Mouse (Mus musculus): ENCODE measurements around the gene Ptx4. TPM values are rescaled to one million over a fixed set of nuclear protein-coding genes. Genes with fewer than 3 reads are reported as not detected.
A peak's percentile ranks its signal among the peaks of the same experiment; 100 is the strongest.

The Ptx4 gene
- polyA plus RNA-seq, 1 experiment from 2014 or later: not detected

- H3K27me3 ChIP-seq (replicated peaks; ENCODE audit: control insufficient read depth, insufficient read depth, low read length): no peaks in the 10 kb centered on the region
- ATAC-seq (replicated peaks; ENCODE audit: low FRiP score, low TSS enrichment, low read depth) (no peak), DNase-seq (ENCODE audit: low spot score) (no peak)
- H3K4me3 ChIP-seq (ENCODE audit: low read depth, low read length): no peak overlapping the region
- peaks cover 39% of the 10 kb centered on the region for H3K4me1 ChIP-seq (replicated peaks; ENCODE audit: control insufficient read depth, insufficient read depth, low read length)
- peak overlapping the region; percentile 98 for H3K27ac ChIP-seq (ENCODE audit: low read depth)
- H3K36me3 ChIP-seq (ENCODE audit: control insufficient read depth, insufficient read depth, low read length): peaks cover 13% of the 10 kb centered on the region; the same call in 1 of the 2 replicates
- whole genome bisulfite sequencing: 79% methylated on average over 13 of the region's 13 CpGs
- no peak overlapping the region for H3K9ac ChIP-seq (ENCODE audit: low read length)
- H3K9me3 ChIP-seq (ENCODE audit: control insufficient read depth, low read length): no peaks in the 10 kb centered on the region
- no peak overlapping the region for H3K4me2 ChIP-seq (ENCODE audit: low read length)
These were observed 35.6 kb upstream of the Ptx4 start for GRCm38 (mm10) chr17:25084835-25085385.

DNA sequence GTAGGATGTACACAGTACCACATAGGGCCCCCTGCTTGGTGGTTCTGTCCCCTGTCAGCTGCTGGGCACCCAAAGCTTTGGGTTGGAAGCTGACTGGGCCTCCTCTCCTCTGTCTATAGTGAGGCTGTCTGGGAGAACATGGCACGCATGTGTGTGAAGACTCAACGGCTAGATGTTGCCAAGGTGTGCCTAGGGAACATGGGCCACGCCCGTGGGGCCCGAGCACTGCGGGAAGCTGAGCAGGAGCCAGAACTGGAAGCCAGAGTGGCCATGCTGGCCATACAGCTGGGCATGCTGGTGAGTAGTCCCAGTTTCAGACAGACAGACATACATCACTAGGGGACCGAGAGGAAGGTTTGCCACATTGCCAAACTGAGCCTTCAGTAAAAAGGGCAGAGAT, 33.8 kb upstream of the Ptx4 start:
- H3K9ac ChIP-seq (ENCODE audit: low read length): no peak overlapping the region
- H3K4me1 ChIP-seq (replicated peaks; ENCODE audit: control insufficient read depth, insufficient read depth, low read length): peaks cover 26% of the 10 kb centered on the region
- H3K4me2 ChIP-seq (ENCODE audit: low read length): no peak overlapping the region
- no peak for DNase-seq (ENCODE audit: low spot score)
- 84% methylated on average over 7 of the region's 7 CpGs for WGBS
- no peak for ATAC-seq (replicated peaks; ENCODE audit: low FRiP score, low TSS enrichment, low read depth)
- no peak overlapping the region for H3K27ac ChIP-seq (ENCODE audit: low read depth)
- no peaks in the 10 kb centered on the region for H3K27me3 ChIP-seq (replicated peaks; ENCODE audit: control insufficient read depth, insufficient read depth, low read length)
- no peak overlapping the region for H3K4me3 ChIP-seq (ENCODE audit: low read depth, low read length)
- H3K9me3 ChIP-seq (ENCODE audit: control insufficient read depth, low read length): no peaks in the 10 kb centered on the region
- H3K36me3 ChIP-seq (ENCODE audit: control insufficient read depth, insufficient read depth, low read length): peaks cover 17% of the 10 kb centered on the region; the same call in 1 of the 2 replicates

DNA sequence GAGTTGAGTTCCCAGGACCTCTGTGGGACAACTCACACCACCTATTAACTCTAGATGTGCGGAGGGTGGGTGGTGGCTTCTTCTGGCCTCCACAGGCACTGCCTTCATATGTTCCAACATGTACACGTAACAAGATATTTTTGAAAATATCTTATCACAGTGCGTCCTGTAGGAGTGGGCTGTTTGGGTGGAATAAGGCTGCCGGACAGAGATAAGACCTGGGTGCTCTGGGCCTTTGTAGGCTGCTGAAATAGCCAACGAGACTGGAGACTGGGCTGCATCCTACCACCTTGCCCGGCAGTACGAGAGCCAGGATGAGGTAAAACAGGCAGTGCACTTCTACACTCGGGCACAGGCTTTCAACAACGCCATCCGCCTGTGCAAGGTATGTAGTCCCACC, 31.4 kb upstream of the Ptx4 start:
- H3K9ac ChIP-seq (ENCODE audit: low read length): no peak overlapping the region
- H3K4me3 ChIP-seq (ENCODE audit: low read depth, low read length): no peak overlapping the region
- H3K9me3 ChIP-seq (ENCODE audit: control insufficient read depth, low read length): no peaks in the 10 kb centered on the region
- DNase-seq (ENCODE audit: low spot score) (no peak), ATAC-seq (replicated peaks; ENCODE audit: low FRiP score, low TSS enrichment, low read depth) (no peak)
- H3K27ac ChIP-seq (ENCODE audit: low read depth): no peak overlapping the region
- H3K4me1 ChIP-seq (replicated peaks; ENCODE audit: control insufficient read depth, insufficient read depth, low read length): peaks cover 6% of the 10 kb centered on the region
- H3K27me3 ChIP-seq (replicated peaks; ENCODE audit: control insufficient read depth, insufficient read depth, low read length): no peaks in the 10 kb centered on the region
- H3K36me3 ChIP-seq (ENCODE audit: control insufficient read depth, insufficient read depth, low read length): peaks cover 28% of the 10 kb centered on the region
- H3K4me2 ChIP-seq (ENCODE audit: low read length): no peak overlapping the region
- 91% methylated on average over 10 of the region's 10 CpGs for WGBS

- no peaks in the 10 kb centered on the region for H3K4me1 ChIP-seq (replicated peaks; ENCODE audit: control insufficient read depth, insufficient read depth, low read length)
- peaks cover 35% of the 10 kb centered on the region for H3K36me3 ChIP-seq (ENCODE audit: control insufficient read depth, insufficient read depth, low read length)
- no peak for ATAC-seq (replicated peaks; ENCODE audit: low FRiP score, low TSS enrichment, low read depth)
- no peak overlapping the region for H3K4me3 ChIP-seq (ENCODE audit: low read depth, low read length)
- 90% methylated on average over 10 of the region's 10 CpGs for WGBS
- H3K4me2 ChIP-seq (ENCODE audit: low read length): no peak overlapping the region
- H3K9me3 ChIP-seq (ENCODE audit: control insufficient read depth, low read length): no peaks in the 10 kb centered on the region
- no peak overlapping the region for H3K27ac ChIP-seq (ENCODE audit: low read depth)
- DNase-seq (ENCODE audit: low spot score): no peak
- H3K27me3 ChIP-seq (replicated peaks; ENCODE audit: control insufficient read depth, insufficient read depth, low read length): no peaks in the 10 kb centered on the region
- no peak overlapping the region for H3K9ac ChIP-seq (ENCODE audit: low read length)
These were observed 30.1 kb upstream of the Ptx4 start for GRCm38 (mm10) chr17:25090450-25090849.

DNA sequence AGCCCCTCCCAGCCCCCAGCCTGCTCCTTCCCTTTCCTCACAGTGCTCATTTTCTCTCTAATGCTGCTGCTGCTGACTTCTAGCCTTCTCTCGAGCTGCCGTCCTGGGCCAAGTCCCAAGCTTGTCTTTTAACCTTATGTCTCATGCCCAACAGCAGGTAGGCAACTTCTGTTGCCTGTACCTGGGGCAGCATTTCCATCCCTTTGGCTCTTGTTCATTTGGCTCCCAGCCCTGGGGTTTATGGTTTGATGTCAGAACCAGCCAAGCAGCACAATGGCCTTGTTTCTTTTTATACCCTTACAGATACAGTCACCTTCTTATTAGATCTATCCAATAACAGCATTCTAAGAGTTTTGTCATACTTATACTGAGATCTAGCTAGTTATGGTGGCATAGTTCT, 24.3 kb upstream of the Ptx4 start:
- Histone ChIP-seq H3K27me3 (replicated peaks; ENCODE audit: control insufficient read depth, insufficient read depth, low read length) (no peaks in the 10 kb centered on the region), H3K4me1 (replicated peaks; ENCODE audit: control insufficient read depth, insufficient read depth, low read length) (no peaks in the 10 kb centered on the region), H3K9ac (ENCODE audit: low read length) (no peak overlapping the region), H3K4me2 (ENCODE audit: low read length) (no peak overlapping the region), H3K4me3 (ENCODE audit: low read depth, low read length) (no peak overlapping the region), H3K36me3 (ENCODE audit: control insufficient read depth, insufficient read depth, low read length) (peaks cover 55% of the 10 kb centered on the region), H3K9me3 (ENCODE audit: control insufficient read depth, low read length) (no peaks in the 10 kb centered on the region), H3K27ac (ENCODE audit: low read depth) (no peak overlapping the region)
- 82% methylated on average over 2 of the region's 2 CpGs for WGBS
- no peak for ATAC-seq (replicated peaks; ENCODE audit: low FRiP score, low TSS enrichment, low read depth)
- DNase-seq (ENCODE audit: low spot score): no peak

GRCm38 (mm10) chr17:25100052-25100451, 20.5 kb upstream of the Ptx4 start:
- WGBS: 90% methylated on average over 6 of the region's 6 CpGs
- H3K4me2 ChIP-seq (ENCODE audit: low read length): no peak overlapping the region
- H3K9me3 ChIP-seq (ENCODE audit: control insufficient read depth, low read length): no peaks in the 10 kb centered on the region
- H3K27ac ChIP-seq (ENCODE audit: low read depth): no peak overlapping the region
- H3K4me3 ChIP-seq (ENCODE audit: low read depth, low read length): no peak overlapping the region
- DNase-seq (ENCODE audit: low spot score) (no peak), ATAC-seq (replicated peaks; ENCODE audit: low FRiP score, low TSS enrichment, low read depth) (no peak)
- H3K27me3 ChIP-seq (replicated peaks; ENCODE audit: control insufficient read depth, insufficient read depth, low read length): no peaks in the 10 kb centered on the region
- peaks cover 75% of the 10 kb centered on the region for H3K36me3 ChIP-seq (ENCODE audit: control insufficient read depth, insufficient read depth, low read length)
- no peaks in the 10 kb centered on the region for H3K4me1 ChIP-seq (replicated peaks; ENCODE audit: control insufficient read depth, insufficient read depth, low read length)
- no peak overlapping the region for H3K9ac ChIP-seq (ENCODE audit: low read length)

DNA sequence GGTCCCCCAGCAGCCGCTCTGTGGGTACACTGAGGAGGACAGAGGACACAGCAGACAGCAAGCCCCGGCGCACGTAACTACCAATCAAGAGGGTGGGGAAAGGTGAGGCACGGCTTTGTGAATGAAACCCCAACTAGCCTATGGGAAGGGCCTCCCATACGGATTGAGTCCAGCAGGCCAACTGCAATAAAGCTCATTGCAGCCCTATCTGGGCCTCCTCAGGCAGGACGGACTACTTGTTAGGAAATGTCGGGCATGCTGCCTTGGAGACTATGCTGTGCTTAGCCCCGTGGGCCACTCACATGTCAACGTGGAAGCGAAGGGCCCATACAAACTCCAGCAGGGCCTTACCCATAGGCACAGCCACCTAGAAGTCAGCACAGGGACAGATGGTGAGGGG, 19.2 kb upstream of the Ptx4 start:
- no peak for DNase-seq (ENCODE audit: low spot score)
- no peak overlapping the region for H3K9ac ChIP-seq (ENCODE audit: low read length)
- no peak overlapping the region for H3K4me3 ChIP-seq (ENCODE audit: low read depth, low read length)
- WGBS: 91% methylated on average over 11 of the region's 11 CpGs
- no peak overlapping the region for H3K4me2 ChIP-seq (ENCODE audit: low read length)
- H3K4me1 ChIP-seq (replicated peaks; ENCODE audit: control insufficient read depth, insufficient read depth, low read length): no peaks in the 10 kb centered on the region
- no peak for ATAC-seq (replicated peaks; ENCODE audit: low FRiP score, low TSS enrichment, low read depth)
- H3K27ac ChIP-seq (ENCODE audit: low read depth): no peak overlapping the region
- H3K36me3 ChIP-seq (ENCODE audit: control insufficient read depth, insufficient read depth, low read length): peaks cover 88% of the 10 kb centered on the region
- H3K27me3 ChIP-seq (replicated peaks; ENCODE audit: control insufficient read depth, insufficient read depth, low read length): no peaks in the 10 kb centered on the region
- no peaks in the 10 kb centered on the region for H3K9me3 ChIP-seq (ENCODE audit: control insufficient read depth, low read length)

GRCm38 (mm10) chr17:25107786-25108185, 12.8 kb upstream of the Ptx4 start:
- DNase-seq (ENCODE audit: low spot score): no peak
- no peak overlapping the region for H3K4me3 ChIP-seq (ENCODE audit: low read depth, low read length)
- no peaks in the 10 kb centered on the region for H3K4me1 ChIP-seq (replicated peaks; ENCODE audit: control insufficient read depth, insufficient read depth, low read length)
- ATAC-seq (replicated peaks; ENCODE audit: low FRiP score, low TSS enrichment, low read depth): no peak
- H3K27me3 ChIP-seq (replicated peaks; ENCODE audit: control insufficient read depth, insufficient read depth, low read length): no peaks in the 10 kb centered on the region
- no peak overlapping the region for H3K9ac ChIP-seq (ENCODE audit: low read length)
- peaks cover 85% of the 10 kb centered on the region for H3K36me3 ChIP-seq (ENCODE audit: control insufficient read depth, insufficient read depth, low read length)
- no peak overlapping the region for H3K4me2 ChIP-seq (ENCODE audit: low read length)
- WGBS: 88% methylated on average over 9 of the region's 16 CpGs
- no peak overlapping the region for H3K27ac ChIP-seq (ENCODE audit: low read depth)
- no peaks in the 10 kb centered on the region for H3K9me3 ChIP-seq (ENCODE audit: control insufficient read depth, low read length)

DNA sequence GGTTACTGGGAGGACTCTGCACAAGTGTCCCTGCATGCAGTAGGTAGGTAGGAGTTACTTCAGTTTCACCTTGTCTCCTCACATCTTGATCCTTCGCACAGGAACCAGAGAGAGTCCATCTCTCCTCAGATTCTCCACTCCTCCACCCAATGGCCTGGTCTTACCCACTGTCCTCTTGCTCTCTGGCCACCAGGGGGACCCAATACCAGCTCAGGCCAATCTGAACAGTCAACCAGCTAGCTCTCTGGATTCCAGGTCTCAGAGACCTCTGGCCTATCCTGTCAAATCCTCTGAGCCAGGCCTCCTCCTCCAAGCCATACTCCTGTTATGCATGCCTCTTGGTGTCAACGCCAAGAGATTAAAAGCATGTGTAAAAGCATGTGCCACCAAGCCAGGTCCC, 11.0 kb upstream of the Ptx4 start:
- H3K27me3 ChIP-seq (replicated peaks; ENCODE audit: control insufficient read depth, insufficient read depth, low read length): no peaks in the 10 kb centered on the region
- peak; percentile 54 for DNase-seq (ENCODE audit: low spot score)
- H3K27ac ChIP-seq (ENCODE audit: low read depth): no peak overlapping the region
- H3K4me2 ChIP-seq (ENCODE audit: low read length): no peak overlapping the region
- H3K4me1 ChIP-seq (replicated peaks; ENCODE audit: control insufficient read depth, insufficient read depth, low read length): peaks cover under 1% of the 10 kb centered on the region
- H3K4me3 ChIP-seq (ENCODE audit: low read depth, low read length): no peak overlapping the region
- 81% methylated on average over 2 of the region's 2 CpGs for WGBS
- no peaks in the 10 kb centered on the region for H3K9me3 ChIP-seq (ENCODE audit: control insufficient read depth, low read length)
- no peak for ATAC-seq (replicated peaks; ENCODE audit: low FRiP score, low TSS enrichment, low read depth)
- no peak overlapping the region for H3K9ac ChIP-seq (ENCODE audit: low read length)
- peaks cover 80% of the 10 kb centered on the region for H3K36me3 ChIP-seq (ENCODE audit: control insufficient read depth, insufficient read depth, low read length)
